In genomic region chr15:74006959-74007636, GRCm38 (mm10) we compare ENCODE assay signal across 14 mouse cellular contexts.
"Had no signal": no experiment of that assay in that cellular context is flagged by ENCODE, and none has a peak within 500 bp of the region (broad histone marks: within the 10 kb centered on the region; RNA-seq: fewer than 3 reads in every experiment).

No protein-coding gene starts in this region.

- H3K4me1 ChIP-seq: limb, embryonic 13.5 days; neural tube, embryonic 12.5 days; stomach, embryonic 15.5 days had no signal

- H3K27ac ChIP-seq: limb, embryonic 13.5 days; liver, embryonic 14.5 days; neural tube, embryonic 12.5 days; stomach, embryonic 15.5 days had no signal

- H3K9me3 ChIP-seq: limb, embryonic 13.5 days; neural tube, embryonic 12.5 days; stomach, embryonic 15.5 days had no signal

- H3K4me2 ChIP-seq: limb, embryonic 13.5 days; neural tube, embryonic 12.5 days; stomach, embryonic 15.5 days had no signal

- DNase-seq: kidney, adult 8-10 months; kidney, postnatal 25 days; layer of hippocampus, adult 9-11 months; left cerebral cortex, postnatal 4 days; lung, adult 18-20 months; right cerebral cortex, postnatal 4 days; spleen, adult 18-20 months; thymus, adult 2 months; thymus, postnatal 36 days had no signal

- H3K4me3 ChIP-seq: limb, embryonic 13.5 days; neural tube, embryonic 12.5 days; stomach, embryonic 15.5 days had no signal

- H3K27me3 ChIP-seq: limb, embryonic 13.5 days; neural tube, embryonic 12.5 days; stomach, embryonic 15.5 days had no signal

- H3K36me3 ChIP-seq: limb, embryonic 13.5 days; neural tube, embryonic 12.5 days; stomach, embryonic 15.5 days had no signal

- H3K9ac ChIP-seq: limb, embryonic 13.5 days; liver, embryonic 14.5 days; neural tube, embryonic 12.5 days; stomach, embryonic 15.5 days had no signal

- ATAC-seq: intestine, postnatal 0 days had no signal
